Mouse (Mus musculus) brain, adult 2 months (tissue): ENCODE data around the gene Eln.

Experiments
- DNase-seq: peaks from one replicate; pipeline ENCODE4 v3.0.0; 2011; ENCODE audit warnings: low read depth, low spot score

Gene Eln

GRCm38 (mm10) chr5:134686541-134686940 lies 60.6 kb downstream of the Eln start:
- DNase-seq: no peak

- DNase-seq: peak; percentile 35
Observed at GRCm38 (mm10) chr5:134684398-134684797, 62.7 kb downstream of the Eln start.

- DNase-seq: no peak
Observed at GRCm38 (mm10) chr5:134683813-134684212, 63.3 kb downstream of the Eln start.

- no peak for DNase-seq
Observed at GRCm38 (mm10) chr5:134680238-134680637, 66.9 kb downstream of the Eln start.

- DNase-seq: no peak
Observed at GRCm38 (mm10) chr5:134678827-134679546, 68.1 kb downstream of the Eln start.

- DNase-seq: no peak
Observed at GRCm38 (mm10) chr5:134678031-134678430, 69.1 kb downstream of the Eln start.

- DNase-seq: no peak
Observed at GRCm38 (mm10) chr5:134677491-134677890, 69.6 kb downstream of the Eln start.

GRCm38 (mm10) chr5:134675956-134676759 lies 71.0 kb downstream of the Eln start:
- DNase-seq: peak; percentile 84

GRCm38 (mm10) chr5:134674977-134675376 lies 72.1 kb downstream of the Eln start:
- no peak for DNase-seq

- DNase-seq: no peak
Observed at GRCm38 (mm10) chr5:134672611-134673010, 74.5 kb downstream of the Eln start.

- no peak for DNase-seq
Observed at GRCm38 (mm10) chr5:134672198-134672516, 75.0 kb downstream of the Eln start.

GRCm38 (mm10) chr5:134671335-134672197 lies 75.6 kb downstream of the Eln start:
- no peak for DNase-seq

- no peak for DNase-seq
Observed at GRCm38 (mm10) chr5:134669001-134669708, 78.0 kb downstream of the Eln start.

- peak; percentile 63 for DNase-seq
Observed at GRCm38 (mm10) chr5:134668495-134668894, 78.6 kb downstream of the Eln start.

GRCm38 (mm10) chr5:134656708-134657107 lies 90.4 kb downstream of the Eln start:
- no peak for DNase-seq
